Mouse (Mus musculus): ENCODE measurements around the gene Igflr1.

- no peak for TF ChIP-seq CTCF (IDR thresholded peaks at IDR 0.05; ENCODE audit: low read depth)
- TF ChIP-seq EP300 (optimal IDR thresholded peaks at IDR 0.05) = no peak
Measured at GRCm38 (mm10) chr7:30526399-30526798, 38.8 kb upstream of the Igflr1 start.

All from stomach, postnatal 0 days (tissue).